Mouse (Mus musculus): ENCODE data around the gene Rcc1l.

- TF ChIP-seq CTCF (IDR thresholded peaks at IDR 0.05; ENCODE audit: low read depth) (no peak), EP300 (optimal IDR thresholded peaks at IDR 0.05) (no peak)
Observed at GRCm38 (mm10) chr5:134115639-134116259, 60.8 kb downstream of the Rcc1l start.
